ENCODE assay signal across 8 mouse cellular contexts in genomic region chr6:145250820-145251219, GRCm38 (mm10). TPM values are rescaled to one million over a fixed set of nuclear protein-coding genes. Genes with fewer than 3 reads are reported as not detected.
DNase-seq lines count a peak whose midpoint lies in the region; ATAC-seq lines count a peak whose summit lies in the region.

No protein-coding gene starts in this region.

- H3K4me3 ChIP-seq in embryonic facial prominence, embryonic 11.5 days (ENCODE audit: low read depth, low read length), result peak overlapping the region; percentile 92
- peak overlapping the region; percentile 91 for H3K4me3 ChIP-seq in hindbrain, embryonic 10.5 days
- peak overlapping the region; percentile 95 for H3K4me3 ChIP-seq in neural tube, embryonic 13.5 days

- no peaks in the 10 kb centered on the region for H3K27me3 ChIP-seq in embryonic facial prominence, embryonic 11.5 days (ENCODE audit: control insufficient read depth, insufficient read depth, low read length)
- peaks cover 14% of the 10 kb centered on the region for H3K27me3 ChIP-seq in hindbrain, embryonic 10.5 days (ENCODE audit: insufficient read depth, poor library complexity, severe bottlenecking)
- H3K27me3 ChIP-seq in neural tube, embryonic 13.5 days, result 0 out of 2 replicates have a peak, but pooled peaks cover 3% of the 10 kb centered on the region

- no peak; the same call in 1 of the 2 replicates for ATAC-seq in embryonic facial prominence, embryonic 11.5 days (replicated peaks; ENCODE audit: insufficient number of reproducible peaks, low FRiP score, low TSS enrichment, low read depth)
- ATAC-seq in neural tube, embryonic 13.5 days (ENCODE audit: low read depth), result peak; percentile 24

- no peaks in the 10 kb centered on the region for H3K36me3 ChIP-seq in embryonic facial prominence, embryonic 11.5 days (replicated peaks; ENCODE audit: control insufficient read depth, insufficient read depth, low read depth, low read length)
- H3K36me3 ChIP-seq in hindbrain, embryonic 10.5 days, result peaks cover 8% of the 10 kb centered on the region
- peaks cover 8% of the 10 kb centered on the region; the same call in 1 of the 2 replicates for H3K36me3 ChIP-seq in neural tube, embryonic 13.5 days

- intact Hi-C loops in left cerebral cortex, postnatal 4 days (cut with DNase I), result loop anchor here (5.0 kb wide), 1 partner anchor 51 kb away; no protein-coding TSS in a partner anchor

- 12% methylated on average over 16 of the region's 16 CpGs for WGBS in embryonic facial prominence, embryonic 11.5 days
- WGBS in hindbrain, embryonic 10.5 days, result 11% methylated on average over 16 of the region's 16 CpGs
- 11% methylated on average over 16 of the region's 16 CpGs for WGBS in neural tube, embryonic 13.5 days

- H3K27ac ChIP-seq in embryonic facial prominence, embryonic 11.5 days (replicated peaks; ENCODE audit: low read depth, low read length), result peak overlapping the region; percentile 75; the same call in 1 of the 2 replicates
- H3K27ac ChIP-seq in hindbrain, embryonic 10.5 days, result peak overlapping the region; percentile 98
- peak overlapping the region; percentile 92 for H3K27ac ChIP-seq in neural tube, embryonic 13.5 days (replicated peaks)

- peak overlapping the region; percentile 94 for H3K9ac ChIP-seq in embryonic facial prominence, embryonic 11.5 days (replicated peaks; ENCODE audit: low read length)
- peak overlapping the region; percentile 97 for H3K9ac ChIP-seq in neural tube, embryonic 13.5 days

- H3K9me3 ChIP-seq in embryonic facial prominence, embryonic 11.5 days (replicated peaks; ENCODE audit: control insufficient read depth, low read length), result no peaks in the 10 kb centered on the region
- H3K9me3 ChIP-seq in hindbrain, embryonic 10.5 days, result no peaks in the 10 kb centered on the region
- no peaks in the 10 kb centered on the region for H3K9me3 ChIP-seq in neural tube, embryonic 13.5 days

- H3K4me1 ChIP-seq in embryonic facial prominence, embryonic 11.5 days (ENCODE audit: control insufficient read depth, insufficient read depth, low read length), result peaks cover 3% of the 10 kb centered on the region; the same call in 1 of the 2 replicates
- peaks cover 25% of the 10 kb centered on the region for H3K4me1 ChIP-seq in hindbrain, embryonic 10.5 days (replicated peaks)
- H3K4me1 ChIP-seq in neural tube, embryonic 13.5 days (replicated peaks), result peaks cover 31% of the 10 kb centered on the region

- H3K4me2 ChIP-seq in embryonic facial prominence, embryonic 11.5 days (ENCODE audit: low read depth, low read length), result peak overlapping the region; percentile 70
- peak overlapping the region; percentile 88 for H3K4me2 ChIP-seq in neural tube, embryonic 13.5 days

- DNase-seq in layer of hippocampus, adult 11-12 months (ENCODE audit: low spot score), result peak; percentile 15
- DNase-seq in layer of hippocampus, adult 9-10 months (ENCODE audit: low spot score), result no peak
- no peak for DNase-seq in embryonic facial prominence, embryonic 11.5 days (ENCODE audit: low spot score)
- DNase-seq in hindbrain, embryonic 10.5 days (ENCODE audit: low spot score), result no peak
- peak; percentile 33 for DNase-seq in left cerebral cortex, postnatal 4 days
- DNase-seq in embryo, embryonic 10.5 days (ENCODE audit: low spot score), result no peak
- no peak for DNase-seq in embryo, embryonic 11 days

RNA-seq across cellular contexts. Expression of gene Kras, which starts 0.8 kb away (rescaled TPM):
- 100 and 116 TPM in 2 replicates for polyA plus RNA-seq in embryonic facial prominence, embryonic 11.5 days (2014; fragmentation: Nextera tagmentation; extraction: Ambion mirVana)
- polyA plus RNA-seq in hindbrain, embryonic 10.5 days (2016; fragmentation: Nextera tagmentation; extraction: Ambion mirVana), result 84.0 and 91.2 TPM in 2 replicates
- total RNA-seq in left cerebral cortex, postnatal 4 days (2021), result 10 to 100 TPM; 96.4 to 98.4 TPM
- polyA plus RNA-seq in neural tube, embryonic 13.5 days (2015; fragmentation: Nextera tagmentation; extraction: Ambion mirVana), result 81.3 and 92.1 TPM in 2 replicates

RNA-seq across cellular contexts. Expression of gene Etfrf1, which starts 39.9 kb away (rescaled TPM):
- polyA plus RNA-seq in embryonic facial prominence, embryonic 11.5 days (2014; fragmentation: Nextera tagmentation; extraction: Ambion mirVana), result 29.8 and 33.2 TPM in 2 replicates
- 32.3 and 33.4 TPM in 2 replicates for polyA plus RNA-seq in hindbrain, embryonic 10.5 days (2016; fragmentation: Nextera tagmentation; extraction: Ambion mirVana)
- total RNA-seq in left cerebral cortex, postnatal 4 days (2021), result 10 to 100 TPM; 10.9 to 12.3 TPM
- 29.0 and 29.6 TPM in 2 replicates for polyA plus RNA-seq in neural tube, embryonic 13.5 days (2015; fragmentation: Nextera tagmentation; extraction: Ambion mirVana)

RNA-seq across cellular contexts. Expression of gene Casc1, which starts 40.0 kb away (rescaled TPM):
- 0.13 TPM in 2 replicates for polyA plus RNA-seq in embryonic facial prominence, embryonic 11.5 days (2014; fragmentation: Nextera tagmentation; extraction: Ambion mirVana)
- polyA plus RNA-seq in hindbrain, embryonic 10.5 days (2016; fragmentation: Nextera tagmentation; extraction: Ambion mirVana), result 0.62 and 0.88 TPM in 2 replicates
- 1 to 10 TPM; 1.1 to 1.6 TPM for total RNA-seq in left cerebral cortex, postnatal 4 days (2021)
- polyA plus RNA-seq in neural tube, embryonic 13.5 days (2015; fragmentation: Nextera tagmentation; extraction: Ambion mirVana), result 0.60 and 0.87 TPM in 2 replicates

Comparison
In these comparisons a context has a peak if more than half of its experiments do, and no peak if none do; other contexts are left out.
1. DNase-seq: peak in layer of hippocampus, adult 11-12 months (single experiment) and left cerebral cortex, postnatal 4 days (single experiment); none in layer of hippocampus, adult 9-10 months (single experiment), embryonic facial prominence, embryonic 11.5 days (single experiment), hindbrain, embryonic 10.5 days (single experiment), embryo, embryonic 10.5 days (single experiment) and embryo, embryonic 11 days (single experiment).
2. Peak in every context shown above with its lines, with median percentiles within 50 percentile points of each other: H3K27ac ChIP-seq and H3K4me3 ChIP-seq.